Mouse (Mus musculus) T-cell, adult 2 months (primary cell): ENCODE measurements around the gene Prickle1.

Experiments
- DNase-seq: peaks from one replicate; pipeline ENCODE4 v3.0.0; 2022; ENCODE audit warnings: low spot score

Gene Prickle1

DNA sequence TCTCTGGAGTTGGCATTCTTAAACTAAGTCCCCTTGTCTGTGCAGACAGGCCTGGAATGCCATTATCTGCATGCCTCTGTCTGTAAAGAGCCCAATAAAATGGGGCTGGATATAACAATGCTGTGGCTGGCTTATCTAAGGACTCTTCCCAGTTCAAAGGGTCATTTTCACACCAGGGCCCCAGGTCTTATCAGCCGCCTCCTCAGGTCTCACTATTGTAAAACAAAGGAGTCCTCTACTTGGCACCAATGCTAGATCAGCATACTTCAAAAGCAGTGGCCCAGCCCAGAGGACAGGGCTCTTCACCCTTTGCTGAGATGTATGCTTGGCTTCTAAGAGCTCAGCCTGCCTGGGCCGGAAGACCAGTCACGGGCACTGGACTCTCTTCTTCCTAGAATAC lies 56.3 kb downstream of the Prickle1 start:
- DNase-seq: no peak

DNA sequence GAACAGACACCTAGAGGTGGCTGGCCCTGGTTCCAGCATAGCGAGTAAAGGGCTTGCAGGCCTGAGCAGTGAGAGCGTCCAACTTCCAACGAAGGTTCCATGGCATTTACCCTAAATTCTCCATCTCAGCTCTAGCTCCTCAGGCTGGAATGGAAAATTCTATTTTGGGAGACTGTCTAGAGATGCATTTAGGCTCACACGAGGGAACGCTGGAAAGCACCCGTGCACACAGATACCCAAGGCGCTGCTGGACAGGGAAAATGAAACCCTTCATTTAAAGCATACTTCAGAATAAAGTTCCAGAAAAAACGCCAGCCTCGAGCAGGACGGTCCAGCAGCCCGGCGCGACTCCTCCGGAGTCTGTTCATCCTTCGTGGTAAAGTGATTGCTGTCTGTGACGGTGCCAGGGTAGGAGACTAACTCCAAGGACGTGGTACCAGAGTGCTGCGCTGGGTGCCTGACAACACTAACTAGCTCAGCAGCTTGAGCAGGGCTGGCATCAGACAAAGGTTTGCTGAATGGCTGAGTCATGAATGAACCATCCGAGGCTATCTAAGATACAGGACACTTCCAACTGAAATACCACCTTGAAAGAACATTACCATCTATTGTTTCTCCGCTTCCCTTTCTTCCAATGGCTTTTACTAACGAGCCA lies 57.0 kb downstream of the Prickle1 start:
- DNase-seq: no peak

DNA sequence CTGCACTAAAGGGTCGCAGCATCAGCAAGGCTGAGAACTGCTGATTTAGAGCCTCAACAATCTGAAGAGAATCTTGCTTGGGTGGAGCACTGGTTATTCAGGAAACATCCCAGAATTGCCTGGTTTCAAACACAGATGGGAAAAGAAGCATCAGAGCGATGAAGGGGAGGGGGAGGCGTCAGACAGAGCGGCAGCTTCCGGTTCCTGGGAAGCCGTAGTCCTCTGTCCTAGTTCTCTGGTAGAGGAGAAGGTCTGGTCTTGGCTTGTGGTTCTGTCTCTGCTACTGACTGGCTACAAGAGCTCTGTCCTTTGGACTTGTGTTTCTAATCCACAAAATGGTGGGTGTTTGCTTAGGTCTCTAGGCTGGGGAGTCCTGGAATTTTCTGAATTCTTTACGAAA lies 57.9 kb downstream of the Prickle1 start:
- DNase-seq: no peak

- DNase-seq: no peak
Observed at GRCm38 (mm10) chr15:93536191-93536590, 59.5 kb downstream of the Prickle1 start.

DNA sequence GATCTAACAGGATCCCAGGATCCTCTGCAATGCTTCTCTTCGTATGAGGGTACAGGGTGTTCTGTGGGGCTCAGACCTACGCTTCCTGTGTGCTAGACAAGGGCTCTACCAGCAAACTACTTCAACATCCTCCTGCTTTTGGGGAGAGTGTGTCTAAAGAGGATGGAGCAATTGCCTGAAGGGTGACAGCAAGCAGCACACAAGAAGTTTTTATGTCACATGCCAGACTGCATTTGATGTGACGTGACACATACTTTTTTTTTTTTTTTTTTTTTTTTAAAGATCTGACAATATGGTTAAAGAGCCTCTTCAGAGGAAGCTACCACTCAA lies 65.0 kb downstream of the Prickle1 start:
- no peak for DNase-seq

DNA sequence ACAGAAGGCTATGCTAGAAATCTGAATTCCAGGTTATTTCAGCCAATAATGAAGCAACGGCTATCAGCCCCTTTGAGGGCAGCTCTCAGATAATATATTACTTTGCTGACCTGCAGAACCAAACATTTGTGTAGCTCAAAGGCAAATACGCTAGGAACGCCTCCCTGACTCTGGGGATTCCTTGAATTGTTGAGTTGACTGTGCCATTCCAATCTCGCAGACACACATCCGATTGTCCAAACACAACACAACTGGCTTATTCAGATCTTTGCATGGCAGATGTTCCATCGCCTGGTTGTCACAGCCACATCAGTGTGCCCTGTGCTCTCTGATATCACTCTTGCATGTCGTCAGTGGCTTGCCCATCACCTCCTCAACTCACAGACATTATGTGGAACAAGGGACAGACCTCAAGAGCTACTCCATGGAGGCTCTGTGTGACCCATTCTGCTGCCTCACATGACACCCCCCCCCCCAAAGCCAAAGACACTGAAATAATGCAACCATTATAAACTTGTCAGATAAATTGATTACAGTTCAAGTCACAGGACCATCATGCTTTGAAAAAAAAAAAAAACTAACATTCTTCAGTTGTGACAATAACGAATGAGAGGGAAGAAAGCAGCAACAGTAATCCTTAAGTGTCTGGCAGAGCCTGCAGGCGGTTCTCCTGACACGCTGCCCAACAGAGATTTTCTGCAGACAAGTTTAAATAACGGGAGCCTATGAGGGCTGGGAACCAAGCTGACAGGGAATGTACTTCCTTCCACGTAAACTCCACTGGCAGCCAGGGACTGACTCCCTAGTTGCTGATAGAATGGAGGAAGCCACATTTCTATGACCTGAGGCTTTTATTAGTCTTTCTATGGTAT lies 65.6 kb downstream of the Prickle1 start:
- DNase-seq: no peak

- no peak for DNase-seq
Observed at GRCm38 (mm10) chr15:93525305-93525917, 70.3 kb downstream of the Prickle1 start.

DNA sequence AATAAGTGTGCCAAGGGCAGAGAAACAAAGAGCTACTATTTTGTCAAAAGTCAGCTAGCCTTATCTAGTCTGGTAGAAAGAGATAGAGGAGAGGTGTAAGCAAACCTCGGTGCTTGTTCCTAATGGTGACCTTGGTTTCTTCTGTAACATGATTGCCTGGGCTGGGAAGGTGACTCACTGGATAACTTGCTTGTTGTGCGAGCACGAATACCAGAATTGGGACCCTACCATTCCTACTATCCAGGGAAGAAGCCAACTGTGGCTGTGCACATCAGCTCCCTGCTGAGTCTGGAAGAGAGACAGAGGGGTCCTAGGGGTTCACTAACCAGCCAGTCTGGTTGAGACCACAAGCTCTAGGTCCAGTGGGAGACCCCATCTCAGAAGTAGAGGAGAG lies 73.9 kb downstream of the Prickle1 start:
- DNase-seq: no peak

DNA sequence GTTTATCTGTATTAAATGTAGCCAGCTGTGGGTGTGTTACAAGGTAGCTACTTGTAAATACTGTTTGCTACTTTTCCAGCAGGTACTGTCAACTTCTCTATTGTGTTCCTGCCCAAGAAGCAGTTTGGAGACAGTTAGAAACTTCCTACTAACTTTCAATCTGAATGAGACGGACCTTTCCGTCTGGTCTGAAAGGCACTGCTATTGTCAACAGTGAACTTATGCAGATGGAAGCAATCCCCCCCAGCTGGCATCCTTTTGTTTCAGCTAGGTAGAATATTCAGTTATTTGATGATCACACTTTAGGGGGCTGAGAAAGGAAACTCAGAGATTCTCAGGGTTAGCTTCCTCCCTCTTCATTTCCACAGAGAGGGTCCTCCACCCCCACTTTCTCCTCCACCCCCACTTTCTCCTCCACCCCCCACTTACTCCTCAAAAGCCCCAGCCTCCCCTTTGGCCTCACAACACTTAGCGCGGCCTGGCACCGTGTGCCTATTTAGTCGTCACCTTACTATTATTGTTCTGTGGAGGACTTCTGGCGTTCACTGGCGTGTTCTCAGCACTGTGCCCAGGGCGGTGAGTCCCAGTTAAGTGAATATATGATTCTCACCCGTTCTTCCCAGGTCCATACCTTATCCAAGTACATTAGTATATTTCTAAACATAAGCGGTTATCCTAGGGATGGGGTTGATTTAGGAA lies 74.5 kb downstream of the Prickle1 start:
- no peak for DNase-seq

DNA sequence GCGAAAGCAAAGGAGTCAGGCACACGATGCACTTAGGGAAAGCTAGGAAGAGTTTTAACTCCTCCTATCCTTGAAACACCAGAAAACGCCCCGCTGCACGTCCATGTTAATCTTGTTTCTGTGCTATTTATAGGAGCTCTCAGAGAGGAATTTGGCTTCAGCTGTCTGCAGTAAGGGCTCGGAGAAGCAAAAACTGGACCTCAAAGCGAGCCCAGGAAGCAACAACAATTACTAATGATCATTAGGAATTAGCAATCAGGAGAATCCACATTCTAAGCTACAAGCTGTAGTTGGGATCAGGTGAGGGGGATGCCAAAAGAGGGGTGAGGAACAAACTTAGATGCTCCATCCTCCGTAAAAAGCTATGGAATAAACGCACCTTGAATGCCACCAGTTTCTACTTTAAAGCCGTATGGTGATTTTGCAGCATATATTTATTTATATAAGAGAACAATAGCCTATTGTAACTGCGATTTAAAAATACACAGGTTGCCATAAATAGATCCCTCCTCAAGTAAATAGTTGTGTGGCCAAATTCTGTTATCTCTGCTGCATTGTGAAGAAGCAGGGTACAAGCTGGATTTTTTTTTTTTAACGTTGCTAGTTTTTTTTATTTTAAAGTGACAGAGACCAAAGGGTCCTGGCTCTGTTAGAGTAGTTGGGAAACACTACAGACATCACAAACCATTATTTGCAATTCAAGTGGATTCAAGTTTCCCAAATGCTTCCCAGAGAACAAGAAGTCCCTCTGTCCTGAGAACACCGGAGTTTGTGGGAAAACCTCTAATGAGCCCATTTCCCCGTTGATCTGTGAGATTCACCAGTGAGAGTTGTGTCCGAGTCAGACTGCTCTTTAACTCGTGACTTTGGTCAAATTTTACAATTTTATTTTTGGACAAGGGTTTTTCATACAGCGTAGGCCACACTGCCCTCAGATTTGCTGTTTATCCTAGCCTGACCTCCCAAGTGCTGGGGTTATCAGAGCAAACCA lies 75.6 kb downstream of the Prickle1 start:
- DNase-seq: no peak

GRCm38 (mm10) chr15:93518941-93519835 lies 76.5 kb downstream of the Prickle1 start:
- peak; percentile 81 for DNase-seq

DNA sequence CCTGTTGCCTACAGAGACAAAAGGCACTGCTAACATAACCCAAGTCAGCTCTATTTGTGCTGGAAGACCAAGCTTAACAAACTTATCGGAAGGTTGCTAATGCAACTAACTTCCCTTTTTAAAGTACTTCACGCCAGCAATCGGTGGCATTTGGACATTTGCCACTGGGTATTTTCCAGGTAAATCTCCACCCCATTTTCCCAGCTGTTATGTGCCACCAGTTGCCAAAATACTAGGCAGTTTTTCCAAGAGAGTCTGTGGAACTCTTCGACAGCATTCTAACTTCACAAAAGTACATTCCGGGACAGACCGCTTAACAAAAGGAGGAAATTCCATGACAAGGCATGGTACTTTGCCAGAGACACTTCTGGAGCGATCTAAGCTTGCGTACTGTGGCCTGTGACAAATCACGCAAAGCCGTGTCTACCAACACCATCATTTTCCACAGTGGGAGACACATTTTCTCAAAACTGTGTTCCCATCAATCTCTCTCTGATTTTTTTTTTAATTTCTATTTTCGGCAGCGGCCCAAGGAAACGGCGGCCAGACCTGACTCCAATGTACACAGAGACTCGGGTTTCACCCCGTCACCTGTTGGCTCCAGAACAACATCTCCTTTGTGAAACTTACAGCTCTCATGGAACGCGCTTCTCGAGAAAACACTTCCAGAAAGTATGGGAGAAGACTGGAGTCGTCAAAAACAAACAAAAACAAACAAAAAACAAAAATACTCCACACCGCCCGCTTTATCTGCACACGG lies 77.4 kb downstream of the Prickle1 start:
- no peak for DNase-seq

- DNase-seq: no peak
Observed at GRCm38 (mm10) chr15:93517022-93517565, 78.6 kb downstream of the Prickle1 start.

GRCm38 (mm10) chr15:93515316-93515715 lies 80.4 kb downstream of the Prickle1 start:
- DNase-seq: no peak

GRCm38 (mm10) chr15:93513939-93514341 lies 81.8 kb downstream of the Prickle1 start:
- peak; percentile 13 for DNase-seq

DNA sequence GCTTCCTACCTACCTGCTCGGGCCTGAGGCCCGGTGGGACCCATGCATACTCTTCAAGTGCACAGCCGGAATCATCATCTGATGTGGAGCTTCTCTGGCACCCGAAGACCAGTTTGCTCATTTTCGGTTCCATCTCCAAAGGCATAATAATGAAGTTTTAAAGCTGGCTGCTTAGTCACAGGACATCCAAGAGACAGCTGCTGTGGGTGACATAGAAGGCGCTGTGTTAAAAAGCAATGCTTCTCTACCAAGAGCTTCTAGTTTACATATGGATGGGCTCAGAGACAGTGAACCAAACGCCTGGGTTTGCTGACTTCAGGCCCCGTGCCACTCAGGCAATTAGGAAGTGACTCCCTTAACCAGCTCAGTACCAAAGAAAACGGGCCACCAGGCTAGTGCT lies 83.3 kb downstream of the Prickle1 start:
- DNase-seq: no peak

DNA sequence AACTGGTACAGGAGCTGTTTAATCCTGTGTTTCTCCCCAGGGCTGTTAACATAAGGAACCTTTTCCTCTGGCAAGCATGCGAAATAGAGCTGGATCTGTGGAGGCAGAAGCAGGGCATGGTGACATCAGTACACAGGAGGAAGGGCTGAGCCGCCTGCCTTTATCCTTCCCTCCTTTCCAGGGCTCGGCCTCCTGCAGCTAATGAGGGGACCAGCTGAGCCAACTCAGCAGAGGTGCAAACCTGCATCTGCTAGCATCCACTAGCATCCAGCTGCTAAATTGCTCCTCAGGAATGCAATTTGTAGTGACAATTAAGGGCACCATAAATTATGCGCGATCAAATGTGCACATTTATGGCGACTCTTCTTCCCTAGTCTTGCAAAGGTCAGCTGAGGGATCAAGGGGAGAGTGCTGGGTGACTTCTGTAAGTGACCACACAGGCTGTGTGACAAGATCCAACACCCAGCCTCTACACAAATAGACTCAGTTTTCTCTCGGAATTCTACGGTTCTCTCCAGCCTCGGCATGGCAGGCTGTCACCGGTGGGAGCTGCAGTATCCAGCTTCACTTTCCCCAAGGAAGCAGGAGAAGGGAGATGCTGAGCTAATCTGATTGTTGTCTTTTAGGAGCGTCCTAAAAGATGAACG lies 84.9 kb downstream of the Prickle1 start:
- DNase-seq: no peak

GRCm38 (mm10) chr15:93504808-93505207 lies 90.9 kb downstream of the Prickle1 start:
- no peak for DNase-seq
